Mouse (Mus musculus): Measurements from ENCODE around the gene Aff1.

Aff1 gene

DNA sequence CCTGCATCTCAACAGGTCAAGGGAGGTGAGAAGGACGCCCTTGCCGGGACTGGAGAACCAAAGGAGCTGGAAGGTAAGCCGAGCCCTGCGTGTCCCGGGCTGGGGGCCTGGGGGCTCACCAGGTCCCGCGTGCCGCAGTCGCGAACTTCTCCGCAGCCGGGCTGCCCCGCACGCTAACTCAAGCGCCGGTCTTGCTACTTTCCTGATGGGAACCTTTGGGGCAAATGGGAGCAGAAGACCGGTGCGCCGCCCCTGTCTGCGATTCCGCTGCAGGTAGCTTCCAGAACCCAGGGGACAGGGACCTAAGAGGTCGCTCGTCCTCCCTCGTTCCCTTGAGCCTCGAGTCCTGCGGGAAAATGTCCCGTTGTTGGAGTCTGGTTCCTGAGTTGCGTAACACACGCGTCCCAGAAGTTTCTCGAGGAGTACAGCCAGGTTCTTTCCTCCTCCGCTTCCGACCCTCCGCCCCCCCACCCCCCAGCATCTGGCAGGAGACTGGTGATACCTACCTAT is 412 bp downstream of the Aff1 start:
- no peak for DNase-seq (ENCODE audit: extremely low read depth, insufficient read length, low spot score)

DNA sequence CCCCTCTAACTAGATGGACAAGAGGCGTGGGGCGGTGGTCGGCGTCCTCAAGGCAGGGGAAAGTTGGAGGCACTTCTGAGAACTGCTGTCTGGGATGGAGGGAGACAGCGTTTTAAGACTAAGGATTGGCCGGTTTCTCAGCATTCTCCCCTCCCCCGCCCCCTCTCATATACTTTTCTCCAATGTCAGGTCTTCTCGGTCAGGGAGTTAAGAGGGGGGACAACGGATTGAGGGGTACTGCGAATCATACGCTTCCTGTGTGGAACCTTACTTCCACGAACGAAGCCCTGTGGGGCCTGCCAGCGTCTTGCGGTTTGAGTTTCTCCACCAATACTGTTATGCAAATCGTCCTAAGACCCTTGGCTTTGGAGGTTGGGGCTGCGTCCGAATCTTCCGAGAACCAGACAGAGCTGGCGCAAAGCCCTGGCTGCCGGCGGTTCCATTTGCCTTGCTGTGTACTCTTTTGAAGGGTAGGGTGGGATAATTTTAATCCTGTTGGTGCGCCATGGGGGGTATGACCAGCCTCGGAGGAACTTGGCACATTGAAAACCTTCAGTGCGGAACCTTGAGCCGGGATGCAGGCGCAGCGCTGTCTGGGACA is 967 bp downstream of the Aff1 start:
- no peak for DNase-seq (ENCODE audit: extremely low read depth, insufficient read length, low spot score)

DNA sequence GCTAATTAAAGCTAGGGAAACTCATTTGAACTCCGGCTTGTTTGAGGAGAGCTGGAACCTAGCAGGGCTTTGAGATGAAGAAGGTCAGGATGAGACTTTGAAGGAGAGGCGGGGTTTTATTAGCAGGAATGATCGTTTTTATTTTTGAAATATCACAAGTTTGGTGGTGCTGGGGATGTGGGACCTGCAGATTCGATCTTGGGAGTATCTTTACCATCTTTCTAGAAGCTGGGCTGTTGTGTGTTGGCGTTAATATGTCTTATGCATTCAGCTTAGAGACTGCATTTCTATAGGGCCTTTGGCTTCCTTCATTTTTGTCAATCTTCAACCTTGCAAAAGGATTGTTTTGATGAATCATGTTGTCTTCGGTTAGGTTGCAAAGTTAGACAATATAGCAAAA is 1.9 kb downstream of the Aff1 start:
- DNase-seq (ENCODE audit: extremely low read depth, insufficient read length, low spot score), result no peak

DNA sequence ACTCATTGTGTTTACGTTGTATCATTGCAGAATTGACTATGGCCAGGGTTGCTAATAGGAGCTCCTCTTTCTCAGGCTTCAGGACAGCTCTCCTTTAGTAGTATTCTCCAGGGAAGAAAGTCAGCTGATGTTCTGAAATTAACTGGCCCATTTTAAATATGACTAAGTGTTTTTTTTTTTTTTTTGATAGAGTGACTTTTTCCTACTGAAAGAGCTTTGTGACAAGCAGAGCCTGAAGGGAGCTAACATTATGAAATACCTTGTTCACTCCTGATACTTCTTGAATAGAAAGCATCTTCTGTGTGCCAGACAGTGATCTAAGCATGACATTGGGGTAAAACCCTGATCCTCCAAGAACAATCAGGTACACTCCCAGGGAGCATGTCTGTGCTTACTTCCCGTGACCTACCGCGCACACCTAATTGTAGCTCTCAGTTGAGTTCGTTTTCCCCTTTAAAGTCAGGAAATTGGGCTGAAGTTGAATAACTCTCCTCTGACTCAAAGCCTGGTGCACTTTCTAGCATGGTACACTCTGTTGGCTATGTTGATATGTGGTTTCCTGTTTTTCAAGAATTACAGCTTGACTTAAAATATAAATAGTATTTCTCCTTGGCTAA is 5.8 kb downstream of the Aff1 start:
- no peak for DNase-seq (ENCODE audit: extremely low read depth, insufficient read length, low spot score)

DNA sequence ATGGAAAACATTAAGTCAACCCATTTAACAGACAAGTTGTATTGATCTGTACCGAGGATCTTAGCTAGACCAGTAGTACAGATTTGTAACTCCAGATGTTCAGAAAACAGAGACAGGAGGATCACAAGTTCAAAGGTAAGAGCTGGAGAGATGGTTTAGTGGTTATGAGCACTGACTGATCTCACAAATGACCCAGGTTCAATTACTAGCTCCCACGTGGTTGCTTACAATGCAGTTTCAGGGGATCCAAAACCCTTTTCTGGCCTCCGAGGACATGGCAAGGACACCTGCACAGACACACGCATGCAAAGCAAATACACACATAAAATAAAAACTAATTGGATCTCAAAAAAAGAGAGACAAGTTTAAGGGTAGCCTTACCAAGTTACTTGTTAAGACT is 6.4 kb downstream of the Aff1 start:
- no peak for DNase-seq (ENCODE audit: extremely low read depth, insufficient read length, low spot score)

DNA sequence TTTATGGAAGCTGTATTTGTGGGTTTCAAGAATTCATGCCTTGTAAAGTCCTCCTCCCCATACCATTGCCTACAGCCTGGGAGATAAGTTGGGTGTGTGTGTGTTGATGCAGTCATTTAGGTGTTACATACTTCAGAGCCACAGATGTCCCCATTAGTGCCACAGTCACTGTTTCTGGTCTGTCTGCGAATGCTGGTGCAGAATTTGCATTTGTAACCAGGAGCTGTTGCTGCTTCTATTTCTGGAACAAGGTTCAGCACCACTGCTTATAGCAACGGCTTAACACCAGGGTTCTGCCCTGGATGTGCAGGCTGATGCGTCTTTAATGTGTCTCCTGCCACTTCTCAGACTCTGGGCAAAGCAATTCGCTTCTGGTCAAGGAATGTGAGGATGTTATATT is 7.4 kb downstream of the Aff1 start:
- no peak for DNase-seq (ENCODE audit: extremely low read depth, insufficient read length, low spot score)

DNA sequence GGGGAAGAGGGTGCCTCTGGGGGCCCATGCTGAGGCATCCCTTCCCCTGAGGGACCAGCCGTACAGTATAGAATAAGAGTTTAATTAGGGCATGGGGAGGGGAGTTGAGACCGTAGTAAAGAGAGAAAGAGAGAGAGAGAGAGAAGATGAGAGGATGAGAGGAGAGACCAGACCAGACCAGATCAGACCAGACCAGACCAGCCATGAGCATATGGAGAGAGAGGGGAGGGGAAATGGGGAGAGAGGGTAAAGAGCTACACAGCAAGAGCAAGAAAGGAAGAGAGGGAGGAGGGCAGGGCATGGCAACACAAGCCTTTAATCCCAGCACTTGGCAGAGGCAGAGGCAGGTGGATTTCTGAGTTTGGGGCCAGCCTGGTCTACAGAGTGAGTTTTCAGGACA is 8.5 kb downstream of the Aff1 start:
- no peak for DNase-seq (ENCODE audit: extremely low read depth, insufficient read length, low spot score)

DNA sequence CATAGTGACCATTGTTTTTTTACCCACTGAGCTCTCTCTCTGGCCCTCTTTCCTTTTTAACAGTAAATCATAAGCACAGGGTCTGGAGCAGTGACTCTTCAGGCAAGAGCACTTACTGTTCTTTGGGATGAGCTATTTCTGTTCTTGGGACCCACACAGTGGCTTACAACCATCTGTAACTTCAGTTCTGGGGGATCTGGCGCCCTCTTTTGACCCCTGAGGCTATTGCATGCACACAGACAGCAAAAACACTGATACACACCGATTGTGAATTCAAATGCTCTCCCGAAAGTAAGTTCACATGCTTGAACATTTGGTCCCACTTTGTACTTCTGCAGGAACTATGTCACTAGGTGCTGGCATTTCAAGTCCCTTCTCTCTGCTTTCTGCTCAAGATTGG is 9.3 kb downstream of the Aff1 start:
- DNase-seq (ENCODE audit: extremely low read depth, insufficient read length, low spot score), result no peak

DNA sequence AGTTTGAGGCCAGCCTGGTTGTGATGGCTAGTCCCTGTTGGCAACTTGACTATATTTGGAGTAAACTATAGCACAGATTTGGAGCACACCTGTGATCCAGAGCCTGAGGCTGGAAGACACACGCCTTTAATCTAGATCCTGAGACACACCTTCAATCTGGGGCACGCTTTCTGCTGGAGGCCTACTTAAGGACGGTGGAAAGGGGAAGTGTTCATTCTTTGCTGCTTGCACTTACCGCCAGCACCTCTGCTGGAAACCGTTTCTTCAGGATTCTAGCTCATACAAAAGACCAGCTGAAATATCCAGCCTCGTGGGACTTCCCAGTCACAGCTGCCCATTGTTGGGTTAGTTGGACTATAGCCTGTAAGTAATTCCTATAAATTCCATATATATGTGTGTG is 10.4 kb downstream of the Aff1 start:
- no peak for DNase-seq (ENCODE audit: extremely low read depth, insufficient read length, low spot score)

DNA sequence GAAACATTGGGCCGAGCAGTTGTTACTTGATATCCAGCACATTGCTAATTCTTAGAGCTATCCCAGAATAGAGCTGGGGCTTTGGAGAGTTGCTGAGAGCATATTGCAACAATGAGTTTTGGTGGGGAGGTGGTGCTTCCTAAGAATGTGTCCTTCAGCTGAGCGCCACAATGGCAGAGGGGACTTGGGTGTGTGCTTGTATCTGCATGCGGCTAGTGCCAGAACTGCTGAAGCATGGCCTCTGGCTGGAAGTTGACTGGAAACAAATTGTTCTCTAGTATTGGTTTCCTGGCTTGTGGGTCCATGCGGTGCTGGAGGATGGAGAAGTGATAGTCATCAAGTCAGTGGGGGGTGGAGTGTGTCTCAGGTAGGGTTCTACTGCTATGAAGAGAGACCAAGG is 13.2 kb downstream of the Aff1 start:
- DNase-seq (ENCODE audit: extremely low read depth, insufficient read length, low spot score), result no peak

DNA sequence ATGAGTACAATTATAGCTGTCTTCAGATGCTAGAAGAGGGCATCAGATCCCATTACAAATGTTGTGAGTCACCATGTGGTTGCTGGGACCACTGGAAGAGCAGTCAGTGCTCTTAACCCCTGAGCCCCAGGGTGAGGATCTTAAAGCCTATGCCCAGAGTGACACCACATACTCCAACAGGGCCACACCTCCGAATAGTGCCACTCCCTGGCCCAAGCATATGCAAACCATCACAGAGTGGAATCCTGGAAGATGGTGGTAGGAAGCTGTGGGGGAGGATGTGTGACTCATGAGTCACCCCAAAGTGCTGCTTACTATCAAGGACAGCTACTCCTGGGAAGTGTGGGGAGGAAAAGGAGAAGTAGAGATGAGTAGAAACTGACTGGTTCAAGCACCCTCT is 13.7 kb downstream of the Aff1 start:
- DNase-seq (ENCODE audit: extremely low read depth, insufficient read length, low spot score), result peak; percentile 63

DNA sequence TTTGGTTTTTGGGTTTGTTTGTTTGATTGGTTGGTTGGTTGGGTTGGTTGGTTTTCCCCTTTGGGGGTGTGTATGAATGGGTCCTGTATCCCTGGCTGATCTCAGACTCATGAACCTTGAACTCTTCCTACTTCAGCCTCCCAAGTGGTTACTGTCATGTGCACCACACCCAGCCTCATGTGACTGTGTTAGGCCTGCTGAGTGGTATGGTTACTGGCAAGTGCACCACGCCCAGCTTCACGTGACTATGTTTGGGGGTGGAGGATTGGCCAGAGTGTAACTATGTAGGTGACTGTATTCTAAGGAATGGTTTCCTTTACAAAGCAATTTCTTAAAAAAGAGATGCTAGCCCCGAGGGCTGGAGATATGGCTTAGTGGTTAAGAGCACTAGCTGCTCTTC is 16.9 kb downstream of the Aff1 start:
- DNase-seq (ENCODE audit: extremely low read depth, insufficient read length, low spot score), result no peak

DNA sequence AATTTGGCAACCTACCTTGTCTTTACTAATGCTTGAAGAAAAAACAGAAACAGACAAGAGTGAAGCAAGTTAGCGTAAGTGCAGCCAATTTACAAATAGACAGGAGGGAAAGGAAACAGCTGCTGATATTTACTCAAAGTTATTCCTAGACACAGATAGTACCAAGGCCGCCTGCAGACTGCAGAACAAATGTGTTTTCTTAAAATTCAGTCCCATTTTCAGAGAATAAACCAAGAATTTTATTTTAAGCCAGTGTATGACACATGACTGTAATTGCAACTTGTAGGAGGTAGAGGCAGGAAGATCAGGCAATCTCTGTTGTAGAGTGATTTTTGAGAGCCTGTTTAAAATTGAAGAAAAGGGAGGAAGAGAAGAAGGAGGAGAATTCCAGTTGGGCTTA is 19.7 kb downstream of the Aff1 start:
- DNase-seq (ENCODE audit: extremely low read depth, insufficient read length, low spot score), result no peak

DNA sequence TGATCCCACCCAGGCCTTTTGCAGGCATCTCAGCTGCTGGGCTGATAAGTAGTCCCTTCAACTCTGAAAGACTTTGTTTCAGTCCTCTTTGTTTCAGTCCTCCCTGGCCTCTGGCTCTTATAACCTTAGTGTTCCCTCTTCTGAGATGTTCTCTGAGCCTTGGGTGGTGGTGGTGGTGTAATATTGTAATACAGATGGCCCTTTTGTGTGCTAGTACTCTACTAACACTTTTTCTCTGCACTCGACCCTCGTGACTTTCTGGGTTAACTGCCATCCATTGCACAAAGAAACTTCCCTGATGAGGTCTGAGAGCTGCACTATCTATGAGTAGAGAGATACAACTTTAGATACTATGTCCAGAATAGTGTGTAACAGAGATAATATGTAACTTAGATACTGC is 21.2 kb downstream of the Aff1 start:
- no peak for DNase-seq (ENCODE audit: extremely low read depth, insufficient read length, low spot score)

DNA sequence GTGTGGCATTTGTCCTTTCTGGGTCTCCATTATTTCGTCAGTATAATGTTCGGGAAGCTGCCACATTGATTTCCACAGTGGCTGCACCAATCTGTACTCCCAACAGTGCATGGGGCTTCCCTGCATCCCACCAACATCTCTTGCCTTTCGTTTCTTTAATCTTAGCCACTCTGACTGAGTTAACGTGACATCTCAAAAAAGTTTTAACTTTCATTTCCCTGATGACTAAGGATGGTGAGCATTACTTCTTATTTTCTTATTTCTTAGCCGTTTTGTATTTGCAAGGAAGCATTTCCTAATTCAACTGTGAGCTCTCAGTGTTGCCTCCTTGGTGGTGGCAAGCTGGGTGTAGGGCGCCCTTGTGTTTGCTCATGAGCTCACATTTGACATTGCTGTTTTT is 22.8 kb downstream of the Aff1 start:
- no peak for DNase-seq (ENCODE audit: extremely low read depth, insufficient read length, low spot score)

DNA sequence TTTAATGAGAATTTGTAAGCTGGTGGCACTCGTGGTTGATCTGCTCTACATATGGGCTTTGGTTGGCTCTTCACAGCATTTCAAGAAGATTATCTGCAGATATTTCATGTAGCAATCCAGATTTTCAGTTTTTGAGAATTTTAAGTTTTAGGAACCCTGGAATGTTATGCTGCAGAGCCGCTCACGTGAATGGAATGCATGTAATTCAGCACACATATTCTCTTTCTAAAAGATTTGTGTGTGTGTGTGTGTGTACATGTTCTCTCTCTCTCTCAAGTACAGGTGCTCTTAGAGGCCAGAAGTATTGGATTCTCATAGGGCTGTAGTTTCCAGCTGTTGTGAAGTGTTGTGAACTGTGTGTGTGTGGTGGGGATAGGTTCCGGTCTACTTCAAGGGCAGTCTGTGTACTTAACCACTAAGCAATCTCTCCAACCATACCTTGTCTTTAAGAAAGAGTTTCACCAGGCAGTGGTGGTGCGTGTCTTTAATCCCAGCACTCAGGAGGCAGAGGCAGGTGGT is 24.7 kb downstream of the Aff1 start:
- DNase-seq (ENCODE audit: extremely low read depth, insufficient read length, low spot score), result peak; percentile 39

DNA sequence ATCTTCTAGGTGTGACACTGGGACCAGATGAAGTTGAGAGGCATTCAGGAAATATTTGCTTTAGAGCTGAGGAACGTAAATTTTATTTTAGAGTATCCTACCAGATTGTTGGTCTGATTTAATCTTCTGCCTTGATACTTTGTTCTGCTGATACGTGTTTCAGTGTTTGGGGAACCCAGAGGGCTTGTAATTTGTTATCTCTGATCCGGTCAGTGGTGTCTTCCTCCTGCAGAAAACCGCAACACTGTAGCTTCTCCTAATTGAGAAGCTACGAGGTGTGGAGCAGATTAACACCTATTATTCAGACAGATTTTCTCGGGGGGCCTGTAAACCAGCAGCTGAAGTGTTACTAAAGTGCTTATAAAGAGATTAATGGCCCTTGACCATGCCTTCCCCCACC is 27.0 kb downstream of the Aff1 start:
- DNase-seq (ENCODE audit: extremely low read depth, insufficient read length, low spot score), result no peak

DNA sequence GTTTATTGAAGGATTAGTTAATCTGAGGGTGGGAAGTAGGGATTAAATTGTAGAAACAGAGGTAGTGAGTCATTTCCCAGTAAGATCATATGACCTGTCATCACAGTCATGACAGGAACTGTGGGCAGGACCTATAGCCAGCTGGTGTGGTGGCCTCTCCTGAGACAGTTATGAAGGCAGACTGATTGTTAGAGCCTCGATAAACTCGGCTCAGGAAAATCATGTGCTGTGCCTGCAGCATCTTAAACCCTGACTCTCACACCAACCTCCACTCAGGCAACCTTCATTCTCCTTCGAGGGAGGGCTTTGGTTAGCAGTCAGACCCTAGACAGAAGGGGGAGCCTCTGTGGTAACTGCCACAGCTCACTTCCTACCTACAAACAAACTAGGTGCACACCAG is 27.7 kb downstream of the Aff1 start:
- peak; percentile 41 for DNase-seq (ENCODE audit: extremely low read depth, insufficient read length, low spot score)

DNA sequence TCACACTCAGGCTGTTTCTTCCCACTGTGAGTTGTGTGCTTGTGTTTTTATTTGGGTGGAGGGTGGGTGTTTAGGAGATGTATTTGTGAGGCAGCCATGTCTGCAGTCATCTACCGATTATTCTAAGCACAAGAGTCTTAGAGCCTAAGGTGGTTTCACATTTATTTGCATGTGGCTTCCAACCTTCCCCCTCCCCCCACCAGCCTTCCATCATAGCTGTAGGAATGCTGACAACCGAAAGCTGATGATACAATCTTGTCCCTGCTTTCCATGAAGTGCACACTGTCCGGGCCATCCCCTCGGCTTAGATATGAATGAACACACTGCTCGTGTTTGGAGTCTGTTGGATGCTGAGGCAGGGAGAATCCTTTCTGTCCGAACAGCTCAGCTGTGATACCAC is 28.8 kb downstream of the Aff1 start:
- DNase-seq (ENCODE audit: extremely low read depth, insufficient read length, low spot score), result no peak

DNA sequence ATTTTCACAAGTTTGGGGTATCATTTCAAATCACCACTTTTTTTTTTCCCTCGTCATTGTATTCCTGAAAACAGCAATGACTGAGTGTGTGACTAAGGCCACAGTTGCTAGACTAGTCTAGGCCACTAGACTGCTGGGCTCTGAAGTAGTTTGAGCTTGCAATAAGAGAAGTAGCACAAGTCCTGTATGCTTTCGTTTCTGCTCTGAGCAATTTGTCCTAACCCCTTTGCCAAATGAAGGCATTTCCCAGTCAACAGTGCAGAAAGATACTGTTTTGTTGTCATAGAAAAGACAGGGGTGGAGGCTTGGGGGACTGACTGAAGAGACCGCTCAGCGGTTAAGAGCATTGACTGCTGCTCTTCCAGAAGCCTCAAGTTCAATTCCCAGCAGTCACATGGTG is 29.3 kb downstream of the Aff1 start:
- no peak for DNase-seq (ENCODE audit: extremely low read depth, insufficient read length, low spot score)

DNA sequence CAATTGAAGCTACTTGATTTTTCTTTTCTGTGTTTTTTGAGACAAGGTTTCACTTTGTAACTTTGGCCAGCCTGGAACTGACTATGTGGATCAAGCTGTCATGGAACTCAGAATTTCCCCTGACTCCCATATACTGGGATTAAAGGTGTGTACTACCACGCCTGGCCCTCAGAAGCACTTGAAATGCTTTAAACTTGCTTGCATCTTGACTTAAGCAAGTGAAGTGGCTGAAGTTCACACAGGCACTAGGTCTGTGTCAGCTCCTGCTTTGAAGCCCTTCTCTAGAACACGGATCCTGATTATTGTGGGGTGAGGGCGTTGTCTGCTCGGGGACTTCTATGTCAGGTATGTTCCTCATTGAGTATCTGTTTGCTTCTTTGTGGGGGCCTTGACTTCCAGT is 30.5 kb downstream of the Aff1 start:
- no peak for DNase-seq (ENCODE audit: extremely low read depth, insufficient read length, low spot score)

DNA sequence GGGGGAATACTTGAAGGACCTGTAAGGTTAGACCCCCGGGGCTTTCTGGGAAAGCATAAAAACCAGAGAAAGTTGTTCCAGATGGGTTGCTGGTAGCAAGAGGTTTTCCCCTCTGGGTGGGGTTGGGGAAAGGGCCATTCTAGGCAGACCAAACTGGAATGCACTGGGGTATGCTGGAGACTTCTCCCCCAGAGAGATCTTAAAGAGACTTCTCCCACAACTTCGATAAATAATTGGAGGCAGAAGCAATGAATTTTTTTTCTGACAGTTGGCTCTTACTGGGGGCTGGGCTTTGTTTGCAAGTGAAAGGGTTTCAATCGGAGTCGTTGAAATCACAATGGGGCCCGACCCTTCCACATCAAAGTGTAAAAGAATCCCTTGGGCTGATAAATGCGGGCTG is 32.2 kb downstream of the Aff1 start:
- DNase-seq (ENCODE audit: extremely low read depth, insufficient read length, low spot score), result no peak

DNA sequence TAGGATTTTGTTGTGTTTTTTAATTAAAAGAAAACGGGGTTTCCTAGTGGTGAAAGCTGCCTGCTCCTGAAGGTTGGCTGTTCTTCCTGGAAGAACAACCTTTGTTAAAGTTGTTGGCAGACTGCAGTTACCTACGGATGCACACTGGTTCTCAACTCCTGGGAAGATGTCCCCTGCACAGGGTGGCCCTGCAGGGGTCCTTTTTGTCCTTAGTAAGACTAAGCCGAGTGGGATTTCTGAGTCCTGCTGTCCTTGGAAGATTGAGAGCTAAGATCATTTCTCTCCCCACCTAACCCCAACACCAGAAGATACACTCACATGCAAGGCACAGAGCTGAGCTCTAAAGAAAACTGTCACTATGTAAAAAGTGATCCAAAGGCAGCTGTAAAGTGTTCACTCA is 32.6 kb downstream of the Aff1 start:
- no peak for DNase-seq (ENCODE audit: extremely low read depth, insufficient read length, low spot score)
